Mouse (Mus musculus) embryonic fibroblast, embryonic 13.5 days (primary cell): ENCODE measurements around the gene Grin2a. TPM values are rescaled to one million over a fixed set of nuclear protein-coding genes. Genes with fewer than 3 reads are reported as not detected.
"Not testable (repeated sequence)": the region's sequence is repeated elsewhere in the genome, so short reads cannot be mapped to it uniquely, and the experiment has no call there.

ENCODE experiments used
- H3K27ac ChIP-seq: 2 replicates; pipeline ENCODE4 v1.5.1; 2012; ENCODE audit warnings: low read length, control low read depth, inconsistent platforms; ENCODE audit not compliant: insufficient read depth
- H3K4me1 ChIP-seq: 2 replicates; pipeline ENCODE4 v1.6.1; 2011; ENCODE audit warnings: low read length; ENCODE audit not compliant: control insufficient read depth, insufficient read depth
- H3K4me3 ChIP-seq: 2 replicates; pipeline ENCODE4 v1.5.1; 2011; ENCODE audit warnings: mild to moderate bottlenecking, control low read depth, low read length; ENCODE audit not compliant: insufficient read depth
- CTCF ChIP-seq: IDR thresholded peaks from 2 replicates; pipeline ENCODE4 v1.5.1; 2011; ENCODE audit warnings: mild to moderate bottlenecking, control low read depth, low read length, moderate library complexity, borderline replicate concordance; ENCODE audit not compliant: insufficient read depth
- POLR2A ChIP-seq: IDR thresholded peaks from 2 replicates; pipeline ENCODE4 v1.6.1; 2011; ENCODE audit warnings: low read depth, mild to moderate bottlenecking, control low read depth, low read length, moderate library complexity
- polyA plus RNA-seq: library from polyadenylated mRNA; stranded (reverse); fragments of >200 nt; gene quantifications from 2 replicates; pipeline ENCODE4 v1.2.4, GENCODE M21; 2011; ENCODE audit warnings: low read depth; ENCODE audit not compliant: missing spikeins, insufficient read length

Gene Grin2a
- polyA plus RNA-seq, 1 experiment = 0.11 TPM

- Histone ChIP-seq H3K4me3 (no peak overlapping the region), H3K4me1 (no peaks in the 10 kb centered on the region), H3K27ac (no peak overlapping the region)
- TF ChIP-seq CTCF (no peak), POLR2A (no peak)
Measured at GRCm38 (mm10) chr16:9617215-9617614, 378.1 kb downstream of the Grin2a start.

DNA sequence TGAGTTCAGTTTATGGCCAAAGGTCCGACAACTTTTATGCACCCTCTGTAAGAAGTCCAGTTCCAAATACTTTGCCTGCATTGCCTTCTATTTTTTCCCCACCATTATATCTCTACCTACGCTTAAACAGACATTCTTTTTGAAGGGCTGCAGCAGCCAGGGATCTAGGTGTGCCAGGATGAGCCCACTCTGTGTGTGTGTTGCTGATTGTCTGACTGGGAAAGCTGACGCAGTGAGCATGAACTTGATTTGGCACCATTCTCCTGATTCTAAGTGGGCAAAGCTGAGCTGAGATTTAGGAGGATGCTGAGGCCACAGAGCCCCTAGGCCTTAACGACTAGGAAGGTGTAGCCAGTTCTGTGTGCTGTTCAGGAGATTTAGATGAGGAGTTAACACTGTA lies 378.6 kb downstream of the Grin2a start:
- no peak overlapping the region for H3K27ac ChIP-seq
- TF ChIP-seq CTCF (no peak), POLR2A (no peak)
- H3K4me3 ChIP-seq = no peak overlapping the region
- H3K4me1 ChIP-seq = no peaks in the 10 kb centered on the region

GRCm38 (mm10) chr16:9612596-9612995 lies 382.8 kb downstream of the Grin2a start:
- not testable (repeated sequence) for H3K4me3 ChIP-seq, H3K27ac ChIP-seq, H3K4me1 ChIP-seq

DNA sequence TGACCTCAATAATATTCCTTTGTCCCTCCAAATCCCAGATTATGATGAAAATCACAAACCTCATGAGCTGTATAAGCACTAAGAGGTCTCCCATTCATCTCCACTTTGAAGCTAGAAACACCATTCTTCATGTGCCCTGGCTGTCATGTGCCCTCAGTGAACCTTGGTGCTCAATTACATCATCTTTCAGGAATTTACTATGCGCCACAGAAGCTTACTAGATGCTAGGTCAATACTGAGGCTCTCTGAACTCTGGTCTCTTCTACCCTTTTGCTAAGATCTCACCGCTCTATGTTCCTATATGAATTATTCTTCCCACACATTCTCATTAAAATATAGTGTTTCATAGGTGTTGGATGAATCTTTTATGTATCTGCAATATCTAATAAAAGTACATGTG lies 387.9 kb downstream of the Grin2a start:
- Histone ChIP-seq H3K4me3 (no peak overlapping the region), H3K4me1 (no peaks in the 10 kb centered on the region), H3K27ac (no peak overlapping the region)
- TF ChIP-seq CTCF (no peak), POLR2A (no peak)

DNA sequence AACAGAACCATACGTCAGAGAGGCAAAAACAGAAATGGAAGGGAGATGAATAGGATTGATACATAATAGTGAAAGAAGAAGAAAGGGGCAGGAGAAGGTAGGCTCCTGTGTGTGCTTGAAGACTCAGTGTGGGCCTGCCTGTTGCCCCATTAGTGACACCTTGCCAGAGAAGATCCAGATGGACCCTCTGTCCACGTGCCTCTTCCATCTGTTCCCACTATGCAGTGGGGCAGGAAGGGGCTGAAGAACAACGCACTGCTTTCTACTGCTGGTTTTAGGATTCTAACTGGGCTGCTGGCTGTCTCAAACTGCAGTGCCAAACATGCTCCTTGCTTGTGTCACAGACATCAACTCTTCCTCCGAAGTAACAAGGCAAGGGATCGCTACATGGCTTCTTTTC lies 391.4 kb downstream of the Grin2a start:
- Histone ChIP-seq H3K27ac (no peak overlapping the region), H3K4me3 (no peak overlapping the region)
- TF ChIP-seq POLR2A = no peak
- no peak for TF ChIP-seq CTCF

GRCm38 (mm10) chr16:9602579-9602978 lies 392.8 kb downstream of the Grin2a start:
- TF ChIP-seq POLR2A (no peak), CTCF (no peak)
- H3K4me1 ChIP-seq = no peaks in the 10 kb centered on the region
- H3K27ac ChIP-seq = no peak overlapping the region
- H3K4me3 ChIP-seq = no peak overlapping the region

More for the DNA sequence above, 391.4 kb downstream of the Grin2a start:
- no peaks in the 10 kb centered on the region for H3K4me1 ChIP-seq

- TF ChIP-seq CTCF = no peak
- TF ChIP-seq POLR2A = no peak
- no peak overlapping the region for H3K4me3 ChIP-seq
Measured at GRCm38 (mm10) chr16:9589176-9589575, 406.2 kb downstream of the Grin2a start.

GRCm38 (mm10) chr16:9588431-9588830 lies 406.9 kb downstream of the Grin2a start:
- no peak overlapping the region for H3K4me3 ChIP-seq
- no peak for TF ChIP-seq CTCF
- no peak for TF ChIP-seq POLR2A
- H3K27ac ChIP-seq = no peak overlapping the region
- no peaks in the 10 kb centered on the region for H3K4me1 ChIP-seq

More at GRCm38 (mm10) chr16:9589176-9589575, 406.2 kb downstream of the Grin2a start:
- no peak overlapping the region for H3K27ac ChIP-seq
- H3K4me1 ChIP-seq = no peaks in the 10 kb centered on the region

GRCm38 (mm10) chr16:9583981-9584380 lies 411.4 kb downstream of the Grin2a start:
- no peak overlapping the region for H3K4me3 ChIP-seq
- TF ChIP-seq CTCF (no peak), POLR2A (no peak)
- H3K27ac ChIP-seq = no peak overlapping the region
- H3K4me1 ChIP-seq = no peaks in the 10 kb centered on the region

GRCm38 (mm10) chr16:9571793-9572192 lies 423.6 kb downstream of the Grin2a start:
- H3K27ac ChIP-seq = no peak overlapping the region
- H3K4me1 ChIP-seq = no peaks in the 10 kb centered on the region
- no peak overlapping the region for H3K4me3 ChIP-seq
- no peak for TF ChIP-seq CTCF
- TF ChIP-seq POLR2A = no peak

- TF ChIP-seq CTCF (no peak), POLR2A (no peak)
- no peak overlapping the region for H3K4me3 ChIP-seq
- no peaks in the 10 kb centered on the region for H3K4me1 ChIP-seq
- no peak overlapping the region for H3K27ac ChIP-seq
Measured at GRCm38 (mm10) chr16:9567286-9567685, 428.1 kb downstream of the Grin2a start.
